Mouse (Mus musculus): ENCODE data around the gene Reep3. TPM values are rescaled to one million over a fixed set of nuclear protein-coding genes. Genes with fewer than 3 reads are reported as not detected.

Gene Reep3
- polyA plus RNA-seq, 1 experiment from 2014 or later, result 28.7 TPM

DNA sequence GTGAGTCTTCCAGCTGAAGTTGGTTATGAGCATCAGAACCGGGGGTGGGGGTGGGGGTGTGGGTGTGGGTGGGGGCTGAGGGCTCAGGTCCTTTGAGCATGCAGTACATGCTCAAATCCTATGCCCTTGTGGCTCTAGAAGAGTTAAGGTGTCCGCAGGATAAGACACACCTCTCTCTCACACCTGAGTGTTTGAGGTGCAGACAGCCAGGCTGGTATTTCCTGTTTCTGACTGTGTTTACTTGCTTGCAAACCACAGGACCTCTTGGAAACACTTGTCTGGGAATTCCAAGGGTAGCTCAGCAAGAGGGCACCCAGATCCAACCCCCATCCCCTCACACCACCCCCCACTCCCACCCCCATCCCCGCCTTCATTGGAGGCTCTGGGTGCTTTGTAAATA, 106.2 kb downstream of the Reep3 start:
- no peak overlapping the region for H3K4me3 ChIP-seq (ENCODE audit: control insufficient read depth in 1 of 2, insufficient read depth in 1 of 2, low read depth in 1 of 2, low read length in 2 of 2)
- H3K4me2 ChIP-seq (ENCODE audit: low read length), result no peak overlapping the region
- WGBS, result 92% methylated on average over 3 of the region's 3 CpGs
- H3K4me1 ChIP-seq (ENCODE audit: control insufficient read depth in 2 of 2, insufficient read depth in 2 of 2, low read length in 2 of 2), result peaks cover 12 to 14% of the 10 kb centered on the region in 2 experiments
- H3K27me3 ChIP-seq (ENCODE audit: control insufficient read depth, insufficient read depth, low read length), result no peaks in the 10 kb centered on the region
- H3K27ac ChIP-seq (replicated peaks in 1 of 2; ENCODE audit: control insufficient read depth in 1 of 2, insufficient read depth in 1 of 2, low read depth in 2 of 2, low read length in 2 of 2), result no peak overlapping the region
- no peaks in the 10 kb centered on the region for H3K36me3 ChIP-seq (ENCODE audit: control insufficient read depth, insufficient read depth, low read length)
- peaks cover 9% of the 10 kb centered on the region; the same call in 1 of the 2 replicates for H3K9me3 ChIP-seq (ENCODE audit: control insufficient read depth, low read length)
- H3K9ac ChIP-seq (ENCODE audit: low read length), result no peak overlapping the region
- ATAC-seq (ENCODE audit: insufficient number of reproducible peaks, insufficient read depth, low FRiP score, low read depth), result no peak

DNA sequence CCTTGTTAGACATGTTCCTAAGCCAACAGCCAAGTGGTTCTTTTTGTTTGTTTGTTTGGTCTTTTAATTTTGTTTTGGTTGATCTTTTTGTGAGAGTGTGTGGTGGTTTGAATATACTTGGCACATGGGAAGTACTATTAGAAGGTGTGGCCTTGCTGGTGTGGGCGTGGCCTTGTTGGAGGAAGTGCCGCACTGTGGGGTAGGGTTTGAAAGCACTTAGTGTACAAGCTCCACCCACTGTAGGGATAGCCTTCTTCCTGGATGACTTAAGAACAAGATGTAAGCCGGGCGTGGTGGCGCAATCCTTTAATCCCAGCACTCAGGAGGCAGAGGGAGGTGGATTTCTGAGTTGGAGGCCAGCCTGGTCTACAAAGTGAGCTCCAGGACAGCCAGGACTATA, 113.7 kb downstream of the Reep3 start:
- no peaks in the 10 kb centered on the region for H3K4me1 ChIP-seq (ENCODE audit: control insufficient read depth in 2 of 2, insufficient read depth in 2 of 2, low read length in 2 of 2)
- H3K36me3 ChIP-seq (ENCODE audit: control insufficient read depth, insufficient read depth, low read length), result no peaks in the 10 kb centered on the region
- H3K9ac ChIP-seq (ENCODE audit: low read length), result no peak overlapping the region
- no peak for ATAC-seq (ENCODE audit: insufficient number of reproducible peaks, insufficient read depth, low FRiP score, low read depth)
- no peaks in the 10 kb centered on the region for H3K27me3 ChIP-seq (ENCODE audit: control insufficient read depth, insufficient read depth, low read length)
- H3K27ac ChIP-seq (replicated peaks in 1 of 2; ENCODE audit: control insufficient read depth in 1 of 2, insufficient read depth in 1 of 2, low read depth in 2 of 2, low read length in 2 of 2), result no peak overlapping the region
- no peaks in the 10 kb centered on the region for H3K9me3 ChIP-seq (ENCODE audit: control insufficient read depth, low read length)
- WGBS, result 85% methylated on average over 5 of the region's 5 CpGs
- no peak overlapping the region for H3K4me3 ChIP-seq (ENCODE audit: control insufficient read depth in 1 of 2, insufficient read depth in 1 of 2, low read depth in 1 of 2, low read length in 2 of 2)
- no peak overlapping the region for H3K4me2 ChIP-seq (ENCODE audit: low read length)

DNA sequence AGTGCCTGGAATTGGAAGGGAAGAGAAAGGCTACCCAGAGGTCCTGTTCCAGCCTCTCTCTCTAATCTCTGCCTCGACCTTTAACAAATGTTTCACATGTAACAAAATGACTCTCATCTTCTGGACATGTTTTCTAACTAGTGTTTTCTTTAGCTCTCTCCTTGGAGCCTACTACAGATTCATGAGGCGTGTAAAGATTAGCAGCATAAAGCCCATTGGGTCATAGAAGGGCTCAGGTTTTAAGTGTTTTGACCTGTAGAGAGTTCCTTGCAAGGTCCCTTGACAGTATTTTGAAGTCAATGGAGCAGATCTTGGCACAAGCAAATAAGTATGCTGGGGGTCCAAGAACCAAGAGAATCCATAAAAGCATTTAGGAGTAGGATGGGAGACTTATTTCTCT, 118.5 kb downstream of the Reep3 start:
- H3K4me1 ChIP-seq (ENCODE audit: control insufficient read depth in 2 of 2, insufficient read depth in 2 of 2, low read length in 2 of 2), result peaks cover 0 to 4% of the 10 kb centered on the region in 2 experiments; a peak in 1 of 4 replicates
- no peak for ATAC-seq (ENCODE audit: insufficient number of reproducible peaks, insufficient read depth, low FRiP score, low read depth)
- H3K27ac ChIP-seq (replicated peaks in 1 of 2; ENCODE audit: control insufficient read depth in 1 of 2, insufficient read depth in 1 of 2, low read depth in 2 of 2, low read length in 2 of 2), result no peak overlapping the region
- H3K4me2 ChIP-seq (ENCODE audit: low read length), result no peak overlapping the region
- H3K9ac ChIP-seq (ENCODE audit: low read length), result no peak overlapping the region
- WGBS, result 72% methylated on average over 2 of the region's 2 CpGs
- H3K4me3 ChIP-seq (ENCODE audit: control insufficient read depth in 1 of 2, insufficient read depth in 1 of 2, low read depth in 1 of 2, low read length in 2 of 2), result no peak overlapping the region
- no peaks in the 10 kb centered on the region for H3K27me3 ChIP-seq (ENCODE audit: control insufficient read depth, insufficient read depth, low read length)
- no peaks in the 10 kb centered on the region for H3K9me3 ChIP-seq (ENCODE audit: control insufficient read depth, low read length)
- no peaks in the 10 kb centered on the region for H3K36me3 ChIP-seq (ENCODE audit: control insufficient read depth, insufficient read depth, low read length)

DNA sequence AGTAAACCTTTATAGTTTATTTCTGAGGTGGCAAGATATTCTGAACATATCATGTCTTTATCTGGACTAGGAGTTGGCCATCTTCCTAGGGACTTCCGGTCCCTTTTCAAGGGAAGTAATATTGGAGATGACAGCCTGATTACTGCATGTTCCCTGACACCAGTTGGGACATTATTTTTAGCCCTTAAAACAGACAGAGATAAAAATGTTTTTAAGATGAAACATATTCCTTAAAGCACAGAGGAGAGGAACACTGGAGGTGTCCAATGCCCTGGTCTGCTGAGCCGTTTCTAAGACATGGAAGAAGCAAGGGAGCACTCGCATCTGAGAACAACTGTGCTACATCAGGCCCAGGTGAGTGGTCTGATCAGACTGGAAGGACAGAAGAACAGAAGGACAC, 119.7 kb downstream of the Reep3 start:
- ATAC-seq (ENCODE audit: insufficient number of reproducible peaks, insufficient read depth, low FRiP score, low read depth), result no peak
- 79% methylated on average over 3 of the region's 3 CpGs for WGBS
- no peaks in the 10 kb centered on the region for H3K36me3 ChIP-seq (ENCODE audit: control insufficient read depth, insufficient read depth, low read length)

DNA sequence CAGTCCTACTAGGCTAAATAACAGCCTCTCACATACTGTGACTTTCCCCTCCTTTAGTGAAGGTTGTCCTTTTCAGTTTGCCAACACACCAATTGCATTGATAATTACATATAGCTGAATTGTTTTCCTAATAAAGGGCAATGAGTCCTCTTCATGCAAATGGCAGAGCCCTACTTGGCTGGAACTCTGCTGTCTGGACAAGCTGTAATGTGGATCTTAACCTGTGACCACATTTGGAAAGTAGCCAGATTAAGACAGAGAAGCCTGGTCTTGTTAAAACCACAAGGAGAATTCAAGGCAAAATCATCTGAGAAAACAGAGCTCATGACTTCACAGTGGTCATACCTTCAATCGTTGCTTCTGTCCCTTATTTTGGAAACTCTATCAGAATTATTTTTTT, 121.3 kb downstream of the Reep3 start:
- 66% methylated on average over 1 of the region's 1 CpGs for WGBS
- Histone ChIP-seq H3K27ac (replicated peaks in 1 of 2; ENCODE audit: control insufficient read depth in 1 of 2, insufficient read depth in 1 of 2, low read depth in 2 of 2, low read length in 2 of 2) (no peak overlapping the region; a peak in 1 of 4 replicates), H3K36me3 (ENCODE audit: control insufficient read depth, insufficient read depth, low read length) (no peaks in the 10 kb centered on the region), H3K9me3 (ENCODE audit: control insufficient read depth, low read length) (no peaks in the 10 kb centered on the region), H3K4me2 (ENCODE audit: low read length) (no peak overlapping the region), H3K9ac (ENCODE audit: low read length) (no peak overlapping the region), H3K27me3 (ENCODE audit: control insufficient read depth, insufficient read depth, low read length) (no peaks in the 10 kb centered on the region), H3K4me1 (ENCODE audit: control insufficient read depth in 2 of 2, insufficient read depth in 2 of 2, low read length in 2 of 2) (peaks cover 0 to 4% of the 10 kb centered on the region in 2 experiments; a peak in 1 of 4 replicates), H3K4me3 (ENCODE audit: control insufficient read depth in 1 of 2, insufficient read depth in 1 of 2, low read depth in 1 of 2, low read length in 2 of 2) (no peak overlapping the region)
- ATAC-seq (ENCODE audit: insufficient number of reproducible peaks, insufficient read depth, low FRiP score, low read depth), result no peak

More for the DNA sequence above, 119.7 kb downstream of the Reep3 start:
- H3K27me3 ChIP-seq (ENCODE audit: control insufficient read depth, insufficient read depth, low read length), result no peaks in the 10 kb centered on the region
- H3K9ac ChIP-seq (ENCODE audit: low read length), result no peak overlapping the region
- H3K4me2 ChIP-seq (ENCODE audit: low read length), result no peak overlapping the region
- peaks cover 0 to 4% of the 10 kb centered on the region in 2 experiments; a peak in 1 of 4 replicates for H3K4me1 ChIP-seq (ENCODE audit: control insufficient read depth in 2 of 2, insufficient read depth in 2 of 2, low read length in 2 of 2)
- H3K9me3 ChIP-seq (ENCODE audit: control insufficient read depth, low read length), result no peaks in the 10 kb centered on the region
- H3K27ac ChIP-seq (replicated peaks in 1 of 2; ENCODE audit: control insufficient read depth in 1 of 2, insufficient read depth in 1 of 2, low read depth in 2 of 2, low read length in 2 of 2), result no peak overlapping the region
- no peak overlapping the region for H3K4me3 ChIP-seq (ENCODE audit: control insufficient read depth in 1 of 2, insufficient read depth in 1 of 2, low read depth in 1 of 2, low read length in 2 of 2)

DNA sequence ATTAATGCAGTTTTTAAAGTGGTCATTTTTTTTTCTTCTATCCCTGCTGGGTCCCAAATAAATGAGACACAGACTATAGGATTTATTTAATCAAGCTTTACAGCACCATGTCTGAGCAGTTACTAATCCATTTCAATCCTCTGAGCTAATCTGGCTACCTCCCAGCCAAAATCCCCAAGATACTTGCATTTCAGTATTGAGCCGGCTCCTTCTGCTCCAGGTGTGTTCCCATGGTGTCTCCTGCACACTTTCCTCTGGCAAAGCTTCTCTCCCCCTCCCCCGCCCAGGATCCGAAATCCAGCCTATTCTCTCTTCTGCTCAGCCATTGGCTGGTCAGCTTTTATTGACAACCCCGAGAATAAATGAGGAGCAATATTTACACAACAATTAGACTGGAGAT, 122.3 kb downstream of the Reep3 start:
- 71% methylated on average over 4 of the region's 4 CpGs for WGBS
- Histone ChIP-seq H3K9ac (ENCODE audit: low read length) (no peak overlapping the region), H3K27ac (replicated peaks in 1 of 2; ENCODE audit: control insufficient read depth in 1 of 2, insufficient read depth in 1 of 2, low read depth in 2 of 2, low read length in 2 of 2) (no peak overlapping the region), H3K4me3 (ENCODE audit: control insufficient read depth in 1 of 2, insufficient read depth in 1 of 2, low read depth in 1 of 2, low read length in 2 of 2) (no peak overlapping the region), H3K9me3 (ENCODE audit: control insufficient read depth, low read length) (no peaks in the 10 kb centered on the region), H3K4me1 (ENCODE audit: control insufficient read depth in 2 of 2, insufficient read depth in 2 of 2, low read length in 2 of 2) (peaks cover 0 to 4% of the 10 kb centered on the region in 2 experiments; a peak in 1 of 4 replicates), H3K36me3 (ENCODE audit: control insufficient read depth, insufficient read depth, low read length) (no peaks in the 10 kb centered on the region), H3K4me2 (ENCODE audit: low read length) (no peak overlapping the region), H3K27me3 (ENCODE audit: control insufficient read depth, insufficient read depth, low read length) (no peaks in the 10 kb centered on the region)
- ATAC-seq (ENCODE audit: insufficient number of reproducible peaks, insufficient read depth, low FRiP score, low read depth), result no peak

DNA sequence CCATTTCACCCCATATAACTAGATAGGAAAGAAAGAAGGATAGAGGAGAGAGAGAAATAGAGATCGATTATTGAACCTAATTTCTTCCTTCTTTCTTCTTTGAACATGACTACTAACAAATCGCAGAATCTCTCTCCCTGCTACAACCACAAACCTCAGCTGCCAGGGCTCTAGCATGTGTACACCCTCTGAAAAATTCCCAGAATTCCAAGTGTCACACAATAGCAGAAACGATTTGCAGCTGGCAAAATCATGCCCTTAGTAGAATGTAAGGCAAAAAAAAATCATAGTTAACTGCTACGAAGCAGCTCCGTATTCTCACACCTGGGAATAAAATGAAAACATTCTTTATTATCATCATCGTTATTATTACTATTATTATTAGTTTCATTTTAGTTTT, 122.9 kb downstream of the Reep3 start:
- 70% methylated on average over 6 of the region's 6 CpGs for WGBS
- no peaks in the 10 kb centered on the region for H3K36me3 ChIP-seq (ENCODE audit: control insufficient read depth, insufficient read depth, low read length)
- no peak for ATAC-seq (ENCODE audit: insufficient number of reproducible peaks, insufficient read depth, low FRiP score, low read depth)

DNA sequence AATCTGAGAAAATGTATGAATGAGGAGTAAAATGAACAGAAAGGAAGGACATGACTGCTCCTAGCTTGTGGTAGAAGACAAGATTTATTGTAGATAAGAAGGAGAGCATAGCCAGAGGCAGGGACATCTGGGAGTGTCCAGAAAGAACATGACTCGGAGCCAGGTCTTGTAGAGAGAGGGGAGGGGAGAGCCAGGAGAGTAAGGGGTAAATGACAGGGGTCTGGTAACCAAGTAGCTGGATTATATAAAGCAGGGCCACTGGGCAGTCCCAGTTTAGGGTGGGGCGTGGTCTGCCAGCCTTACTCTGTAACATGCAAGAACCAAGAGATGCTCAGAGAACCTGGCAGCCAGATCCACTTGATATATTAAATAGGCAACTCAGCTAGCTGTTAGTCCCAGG, 123.5 kb downstream of the Reep3 start:
- Histone ChIP-seq H3K4me3 (ENCODE audit: control insufficient read depth in 1 of 2, insufficient read depth in 1 of 2, low read depth in 1 of 2, low read length in 2 of 2) (no peak overlapping the region), H3K4me2 (ENCODE audit: low read length) (no peak overlapping the region), H3K9me3 (ENCODE audit: control insufficient read depth, low read length) (no peaks in the 10 kb centered on the region), H3K27me3 (ENCODE audit: control insufficient read depth, insufficient read depth, low read length) (no peaks in the 10 kb centered on the region), H3K9ac (ENCODE audit: low read length) (no peak overlapping the region), H3K27ac (replicated peaks in 1 of 2; ENCODE audit: control insufficient read depth in 1 of 2, insufficient read depth in 1 of 2, low read depth in 2 of 2, low read length in 2 of 2) (no peak overlapping the region), H3K36me3 (ENCODE audit: control insufficient read depth, insufficient read depth, low read length) (no peaks in the 10 kb centered on the region), H3K4me1 (ENCODE audit: control insufficient read depth in 2 of 2, insufficient read depth in 2 of 2, low read length in 2 of 2) (peaks cover 0 to 4% of the 10 kb centered on the region in 2 experiments; a peak in 1 of 4 replicates)
- no peak for ATAC-seq (ENCODE audit: insufficient number of reproducible peaks, insufficient read depth, low FRiP score, low read depth)
- 46% methylated on average over 2 of the region's 2 CpGs for WGBS

More for the DNA sequence above, 122.9 kb downstream of the Reep3 start:
- Histone ChIP-seq H3K4me1 (ENCODE audit: control insufficient read depth in 2 of 2, insufficient read depth in 2 of 2, low read length in 2 of 2) (peaks cover 0 to 4% of the 10 kb centered on the region in 2 experiments; a peak in 1 of 4 replicates), H3K9me3 (ENCODE audit: control insufficient read depth, low read length) (no peaks in the 10 kb centered on the region), H3K27ac (replicated peaks in 1 of 2; ENCODE audit: control insufficient read depth in 1 of 2, insufficient read depth in 1 of 2, low read depth in 2 of 2, low read length in 2 of 2) (no peak overlapping the region), H3K4me2 (ENCODE audit: low read length) (no peak overlapping the region), H3K4me3 (ENCODE audit: control insufficient read depth in 1 of 2, insufficient read depth in 1 of 2, low read depth in 1 of 2, low read length in 2 of 2) (no peak overlapping the region), H3K9ac (ENCODE audit: low read length) (no peak overlapping the region), H3K27me3 (ENCODE audit: control insufficient read depth, insufficient read depth, low read length) (no peaks in the 10 kb centered on the region)

All from heart, embryonic 14.5 days (tissue).